Mouse (Mus musculus) kidney, embryonic 15.5 days (tissue): Measurements from ENCODE around the gene 1810030O07Rik. TPM values are rescaled to one million over a fixed set of nuclear protein-coding genes. Genes with fewer than 3 reads are reported as not detected.
"Not testable (repeated sequence)": the region's sequence is repeated elsewhere in the genome, so short reads cannot be mapped to it uniquely, and the experiment has no call there.

ENCODE experiments used
- ATAC-seq: fragments of 200-750 bp; cut with Nextera tagmentation; replicated peaks from 2 replicates; pipeline ENCODE4 v1.8.0; 2017; ENCODE audit warnings: moderate TSS enrichment; ENCODE audit not compliant: low FRiP score
- H3K27ac ChIP-seq: fragments of 300-500 bp; sonication (generic); 2 replicates; pipeline ENCODE4 v1.5.1; 2015; ENCODE audit warnings: mild to moderate bottlenecking, inconsistent platforms
- H3K27me3 ChIP-seq: fragments of 300-500 bp; sonication (generic); 2 replicates; pipeline ENCODE4 v1.6.1; 2015; ENCODE audit warnings: inconsistent platforms
- H3K36me3 ChIP-seq: fragments of 300-500 bp; sonication (generic); 2 replicates; pipeline ENCODE4 v1.6.1; 2015; ENCODE audit warnings: inconsistent platforms
- H3K4me1 ChIP-seq: fragments of 300-500 bp; sonication (generic); 2 replicates; pipeline ENCODE4 v1.6.1; 2015; ENCODE audit warnings: inconsistent platforms
- H3K4me2 ChIP-seq: fragments of 300-500 bp; sonication (generic); 2 replicates; pipeline ENCODE4 v1.6.1; 2015; ENCODE audit warnings: moderate library complexity, mild to moderate bottlenecking, inconsistent platforms
- H3K4me3 ChIP-seq: fragments of 300-500 bp; sonication (generic); replicated peaks from 2 replicates; pipeline ENCODE4 v1.5.1; 2015; ENCODE audit warnings: mild to moderate bottlenecking, inconsistent platforms
- H3K9ac ChIP-seq: fragments of 300-500 bp; sonication (generic); 2 replicates; pipeline ENCODE4 v1.6.1; 2015; ENCODE audit warnings: mild to moderate bottlenecking, inconsistent platforms
- H3K9me3 ChIP-seq: fragments of 300-500 bp; sonication (generic); replicated peaks from 2 replicates; pipeline ENCODE4 v1.6.1; 2016; ENCODE audit warnings: inconsistent platforms
- WGBS: fragments of 180-500 bp; shearing (Covaris S2); methylation state at CpG from one replicate; pipeline ENCODE4 v1.1.7; 2015; ENCODE audit warnings: mixed read lengths; 5-methylcytosine and 5-hydroxymethylcytosine counted together
- polyA plus RNA-seq: library from polyadenylated mRNA; unstranded; fragments of >200 nt; fragmentation: Nextera tagmentation; extraction: Ambion mirVana; gene quantifications from 2 replicates; pipeline ENCODE4 v1.2.1, GENCODE M21; 2015

The 1810030O07Rik gene
- polyA plus RNA-seq, 1 experiment from 2014 or later: 38.9 TPM

- ATAC-seq: no peak
- Histone ChIP-seq H3K9me3 (no peaks in the 10 kb centered on the region), H3K4me1 (no peaks in the 10 kb centered on the region), H3K4me2 (no peak overlapping the region), H3K36me3 (peaks cover 22% of the 10 kb centered on the region), H3K27me3 (peaks cover 10% of the 10 kb centered on the region; the same call in 1 of the 2 replicates), H3K4me3 (no peak overlapping the region), H3K9ac (no peak overlapping the region), H3K27ac (no peak overlapping the region)
- 44% methylated on average over 2 of the region's 2 CpGs for WGBS
Measured at GRCm38 (mm10) chrX:12611211-12611610, 62.3 kb downstream of the 1810030O07Rik start.

GRCm38 (mm10) chrX:12610541-12610940 lies 62.9 kb downstream of the 1810030O07Rik start:
- H3K4me1 ChIP-seq, H3K9ac ChIP-seq, H3K27ac ChIP-seq, H3K4me2 ChIP-seq, H3K9me3 ChIP-seq, H3K4me3 ChIP-seq, ATAC-seq: not testable (repeated sequence)
- peaks cover 10% of the 10 kb centered on the region; the same call in 1 of the 2 replicates for H3K27me3 ChIP-seq
- peaks cover 22% of the 10 kb centered on the region for H3K36me3 ChIP-seq

Other genes starting within 250 kb of the 1810030O07Rik start
- 110 and 119 TPM in 2 replicates for gene Atp6ap2, start 85.9 kb downstream of the 1810030O07Rik start, polyA plus RNA-seq
- gene Med14, start 88.4 kb upstream of the 1810030O07Rik start, polyA plus RNA-seq: 12.4 and 12.8 TPM in 2 replicates